Mouse (Mus musculus) ES-E14 (cell line): ENCODE data around the gene Sox21. TPM values are rescaled to one million over a fixed set of nuclear protein-coding genes. Genes with fewer than 3 reads are reported as not detected.

ENCODE experiments used
- DNase-seq: peaks from one replicate; pipeline ENCODE4 v3.0.0-alpha.2; 2013; ENCODE audit warnings: low read depth, low spot score
- H3K27ac ChIP-seq: 2 replicates; pipeline ENCODE4 v1.5.1; 2012; ENCODE audit warnings: low read depth, mild to moderate bottlenecking, low read length, moderate library complexity, mixed read lengths; ENCODE audit not compliant: poor library complexity, insufficient read depth, severe bottlenecking
- H3K36me3 ChIP-seq: 2 replicates; pipeline ENCODE4 v1.6.1; 2012; ENCODE audit warnings: mild to moderate bottlenecking, low read length, moderate library complexity, mixed read lengths; ENCODE audit not compliant: control insufficient read depth, poor library complexity, insufficient read depth, severe bottlenecking
- H3K4me1 ChIP-seq, 2 experiments: fragments of 150-350 bp in 1 of 2; sonication (generic) in 1 of 2; 2 replicates each; pipeline ENCODE4 v1.6.1; 2012; ENCODE audit warnings: low read length in 2 of 2, mild to moderate bottlenecking in 1 of 2, mixed read lengths in 1 of 2; ENCODE audit not compliant: control insufficient read depth in 2 of 2, insufficient read depth in 2 of 2, poor library complexity in 1 of 2
- H3K4me3 ChIP-seq, 2 experiments: fragments of 150-350 bp in 1 of 2; sonication (generic) in 1 of 2; 2 replicates each; pipeline ENCODE4 v1.5.1; 2012; ENCODE audit warnings: low read length in 2 of 2, low read depth in 1 of 2, mild to moderate bottlenecking in 1 of 2, mixed read lengths in 1 of 2; ENCODE audit not compliant: insufficient read depth in 1 of 2, poor library complexity in 1 of 2, severe bottlenecking in 1 of 2
- H3K9ac ChIP-seq: 2 replicates; pipeline ENCODE4 v1.6.1; 2012; ENCODE audit warnings: low read depth, mild to moderate bottlenecking, low read length, mixed read lengths; ENCODE audit not compliant: poor library complexity, insufficient read depth, severe bottlenecking
- H3K9me3 ChIP-seq: fragments of 150-350 bp; sonication (generic); 2 replicates; pipeline ENCODE4 v1.6.1; 2012; ENCODE audit warnings: low read depth, mild to moderate bottlenecking, low read length; ENCODE audit not compliant: control insufficient read depth, insufficient read depth
- CHD2 ChIP-seq: IDR thresholded peaks from 2 replicates; pipeline ENCODE4 v1.6.1; 2014; ENCODE audit warnings: mild to moderate bottlenecking, low read depth, low read length, inconsistent platforms
- HCFC1 ChIP-seq: IDR thresholded peaks from 2 replicates; pipeline ENCODE4 v1.6.1; 2012; ENCODE audit warnings: low read length, inconsistent platforms, borderline replicate concordance; ENCODE audit not compliant: insufficient read depth
- MAFK ChIP-seq: IDR thresholded peaks from 2 replicates; pipeline ENCODE4 v1.6.1; 2014; ENCODE audit warnings: mild to moderate bottlenecking, low read depth, low read length, inconsistent platforms; ENCODE audit not compliant: insufficient read depth
- ZC3H11A ChIP-seq: IDR thresholded peaks from 2 replicates; pipeline ENCODE4 v1.6.1; 2012; ENCODE audit warnings: low read depth, mild to moderate bottlenecking, inconsistent platforms, low read length, borderline replicate concordance
- ZNF384 ChIP-seq: IDR thresholded peaks from 2 replicates; pipeline ENCODE4 v1.6.1; 2012; ENCODE audit warnings: low read depth, low read length, inconsistent platforms
- in situ Hi-C, 2 experiments: fragments of 600-800 bp; cut with MboI; formaldehyde crosslinking; loops; one replicate each; pipeline ENCODE4 v1.15.1; 2025; ENCODE audit warnings: low sequenced_read_pairs in 2 of 2, inconsistent platforms in 1 of 2; ENCODE audit not compliant: unreplicated experiment in 2 of 2
- total RNA-seq: library from RNA; depleted of rRNA; stranded (reverse); fragments of 300-350 nt; gene quantifications from 2 replicates; pipeline ENCODE4 v1.2.3, GENCODE M21; 2012; rRNA removed

Sox21 gene
- 0.94 and 1.8 TPM in 2 replicates for total RNA-seq

DNA sequence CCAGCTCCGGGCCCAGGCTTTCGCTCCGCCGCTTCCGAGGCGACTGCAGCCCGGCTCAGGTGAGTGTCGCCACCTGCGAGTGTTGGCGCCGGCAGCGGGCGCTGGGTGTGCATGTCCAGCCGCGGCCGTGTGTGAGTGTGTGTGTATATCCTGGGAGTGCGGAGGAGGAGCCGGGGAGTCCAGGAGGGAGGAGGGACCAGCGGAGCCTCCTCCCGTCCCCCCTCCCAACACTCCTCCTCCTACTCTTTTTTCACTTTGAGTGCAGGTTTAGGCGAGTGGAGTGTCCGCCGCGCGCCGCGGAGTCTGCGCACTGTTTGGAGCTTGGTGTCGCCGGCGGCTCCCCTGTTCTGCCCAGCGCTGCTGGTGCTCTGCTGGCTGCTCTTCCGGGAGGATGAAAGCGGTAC is at the start of gene Sox21:
Sox21 (minus strand) TSS at position 145 of the 404 bp plus-strand sequence.
- Histone ChIP-seq H3K4me1 (no peaks in the 10 kb centered on the region), H3K9me3 (no peaks in the 10 kb centered on the region), H3K4me3 (peak within 1 kb of the TSS; percentile 64 to 74), H3K27ac (no peak within 1 kb of the TSS), H3K36me3 (no peaks in the 10 kb centered on the region), H3K9ac (peak within 1 kb of the TSS; percentile 42)
- TF ChIP-seq HCFC1 (peak; percentile 17; the same call in 1 of the 2 replicates), ZNF384 (peak; percentile 69), ZC3H11A (no peak), CHD2 (no peak), MAFK (no peak)
- in situ Hi-C loops: no loop called here
- no peak for DNase-seq

GRCm38 (mm10) chr14:118286096-118286495 is 49.3 kb upstream of the Sox21 start:
- TF ChIP-seq ZNF384 (no peak), HCFC1 (no peak), ZC3H11A (no peak), MAFK (no peak)
- no peak overlapping the region for H3K27ac ChIP-seq
- H3K36me3 ChIP-seq: no peaks in the 10 kb centered on the region
- no peak overlapping the region for H3K4me3 ChIP-seq
- no peak overlapping the region for H3K9ac ChIP-seq
- no peaks in the 10 kb centered on the region for H3K4me1 ChIP-seq
- in situ Hi-C loops: no loop called here
- DNase-seq: no peak
- no peaks in the 10 kb centered on the region for H3K9me3 ChIP-seq

- no peak overlapping the region for H3K27ac ChIP-seq
- H3K4me1 ChIP-seq: no peaks in the 10 kb centered on the region
- no peak for DNase-seq
- no peaks in the 10 kb centered on the region for H3K9me3 ChIP-seq
- no peak overlapping the region for H3K4me3 ChIP-seq
- no peak overlapping the region for H3K9ac ChIP-seq
- TF ChIP-seq ZC3H11A: no peak
- TF ChIP-seq MAFK: no peak
- TF ChIP-seq HCFC1: no peak
- TF ChIP-seq ZNF384: no peak
- no peak for TF ChIP-seq CHD2
- in situ Hi-C loops: no loop called here
- H3K36me3 ChIP-seq: no peaks in the 10 kb centered on the region
These were observed 46.1 kb upstream of the Sox21 start for GRCm38 (mm10) chr14:118282917-118283316.

GRCm38 (mm10) chr14:118282272-118282671 is 45.4 kb upstream of the Sox21 start:
- H3K9ac ChIP-seq: no peak overlapping the region
- TF ChIP-seq MAFK: no peak
- TF ChIP-seq ZC3H11A: no peak
- no peak for TF ChIP-seq ZNF384
- TF ChIP-seq CHD2: no peak
- no peak for TF ChIP-seq HCFC1
- no peaks in the 10 kb centered on the region for H3K9me3 ChIP-seq
- no peak overlapping the region for H3K4me3 ChIP-seq
- no peaks in the 10 kb centered on the region for H3K36me3 ChIP-seq
- no peak overlapping the region for H3K27ac ChIP-seq
- DNase-seq: no peak
- in situ Hi-C loops: no loop called here
- H3K4me1 ChIP-seq: no peaks in the 10 kb centered on the region
